Mouse (Mus musculus) liver, embryonic 14.5 days (tissue): ENCODE data around the gene Aqp9.

ENCODE experiments used
- CTCF ChIP-seq: IDR thresholded peaks from 2 replicates; pipeline ENCODE4 v1.5.1; 2016; ENCODE audit warnings: antibody characterized with exemption, low read depth, control low read depth
- EP300 ChIP-seq: IDR thresholded peaks from 2 replicates; pipeline ENCODE4 v1.6.1; 2016; ENCODE audit warnings: antibody characterized with exemption, low read depth

GRCm38 (mm10) chr9:71065343-71065875 lies 103.1 kb downstream of the Aqp9 start:
- no peak for TF ChIP-seq CTCF
- TF ChIP-seq EP300: no peak
